Mouse (Mus musculus): Measurements from ENCODE around the gene Sgms1.

DNA sequence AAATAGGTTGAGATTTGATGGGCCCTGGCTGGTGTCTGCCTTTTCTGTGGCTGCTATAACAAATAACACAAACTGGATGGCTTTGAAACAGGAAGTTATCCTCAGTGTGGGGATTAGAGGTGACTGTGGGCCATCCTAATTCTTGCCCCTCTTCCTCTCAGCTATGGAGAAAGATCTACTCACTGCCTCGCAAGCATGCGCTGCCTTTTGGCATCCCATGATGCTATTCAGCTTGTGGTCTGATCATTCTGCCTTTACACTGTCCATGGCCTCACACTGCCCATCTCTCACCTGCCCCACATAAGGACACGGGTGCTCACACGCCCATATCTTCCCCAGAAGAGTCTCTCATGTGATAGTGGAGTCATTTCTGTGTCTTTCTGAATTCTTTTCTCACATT is 213.5 kb downstream of the Sgms1 start:
- TF ChIP-seq CTCF (IDR thresholded peaks at IDR 0.05) (no peak), POLR2A (IDR thresholded peaks at IDR 0.05; ENCODE audit: insufficient read depth, low read depth, low read length) (no peak), EP300 (IDR thresholded peaks at IDR 0.05; ENCODE audit: insufficient read depth, low read depth, low read length) (no peak)

Data from heart, adult 2 months (tissue).